Mouse (Mus musculus) spleen, adult 2 months (tissue): Measurements from ENCODE around the gene Oxtr. TPM values are rescaled to one million over a fixed set of nuclear protein-coding genes. Genes with fewer than 3 reads are reported as not detected.

Source experiments
- DNase-seq, 2 experiments: peaks; one replicate each; pipeline versions ENCODE4 v3.0.0 to v3.0.0-alpha.2; 2012 to 2021; ENCODE audit warnings: low spot score in 2 of 2, low read depth in 1 of 2
- H3K27ac ChIP-seq: fragments of 200-500 bp; 2 replicates; pipeline ENCODE4 v1.5.1; 2012; ENCODE audit warnings: low read length, inconsistent platforms; ENCODE audit not compliant: insufficient read depth
- H3K27me3 ChIP-seq: fragments of 200-500 bp; 2 replicates; pipeline ENCODE4 v1.6.1; 2012; ENCODE audit warnings: mild to moderate bottlenecking, moderate library complexity, low read length, inconsistent platforms; ENCODE audit not compliant: control insufficient read depth, insufficient read depth
- H3K36me3 ChIP-seq: fragments of 200-500 bp; 2 replicates; pipeline ENCODE4 v1.6.1; 2012; ENCODE audit warnings: mild to moderate bottlenecking, low read length, inconsistent platforms; ENCODE audit not compliant: control insufficient read depth, insufficient read depth
- H3K4me1 ChIP-seq: fragments of 200-500 bp; 2 replicates; pipeline ENCODE4 v1.6.1; 2011; ENCODE audit warnings: inconsistent platforms; ENCODE audit not compliant: control insufficient read depth, insufficient read depth, insufficient read length
- H3K4me3 ChIP-seq: fragments of 200-500 bp; 2 replicates; pipeline ENCODE4 v1.5.1; 2011; ENCODE audit warnings: mild to moderate bottlenecking, inconsistent platforms; ENCODE audit not compliant: insufficient read depth, insufficient read length; ENCODE audit errors: extremely low read depth
- CTCF ChIP-seq: fragments of 200-500 bp; IDR thresholded peaks from 2 replicates; pipeline ENCODE4 v1.5.1; 2011; ENCODE audit warnings: mild to moderate bottlenecking, inconsistent platforms; ENCODE audit not compliant: insufficient read depth, insufficient read length, insufficient replicate concordance; ENCODE audit errors: extremely low read depth
- POLR2A ChIP-seq: fragments of 200-500 bp; IDR thresholded peaks from 2 replicates; pipeline ENCODE4 v1.6.1; 2011; ENCODE audit warnings: low read depth, low read length, inconsistent platforms
- WGBS: fragments of 180-500 bp; shearing (Covaris S2); methylation state at CpG from one replicate; pipeline ENCODE4 v1.1.7; 2018; 5-methylcytosine and 5-hydroxymethylcytosine counted together
- polyA plus RNA-seq: library from polyadenylated mRNA; depleted of rRNA; stranded (reverse); fragments of >200 nt; gene quantifications from 2 replicates; pipeline ENCODE4 v1.2.3, GENCODE M21; 2012

Gene Oxtr
- polyA plus RNA-seq, 1 experiment, result 0.14 TPM

- peak in 1 of 2 experiments; percentile 46 for DNase-seq
- Histone ChIP-seq H3K4me1 (no peaks in the 10 kb centered on the region; the same call in 1 of the 2 replicates), H3K4me3 (no peak overlapping the region; the same call in 1 of the 2 replicates), H3K27me3 (peaks cover 6% of the 10 kb centered on the region; the same call in 1 of the 2 replicates), H3K27ac (no peak overlapping the region), H3K36me3 (no peaks in the 10 kb centered on the region)
- TF ChIP-seq CTCF (peak; percentile 75; the same call in 1 of the 2 replicates), POLR2A (no peak)
- WGBS, result 1% methylated on average over 35 of the region's 35 CpGs
Observed at GRCm38 (mm10) chr6:112490625-112491242, 991 bp upstream of the Oxtr start.

- TF ChIP-seq CTCF (no peak), POLR2A (no peak)
- WGBS, result 6% methylated on average over 72 of the region's 72 CpGs
- no peak overlapping the region for H3K4me3 ChIP-seq
- H3K36me3 ChIP-seq, result no peaks in the 10 kb centered on the region
- no peaks in the 10 kb centered on the region; the same call in 1 of the 2 replicates for H3K4me1 ChIP-seq
- H3K27ac ChIP-seq, result no peak overlapping the region
- no peak for DNase-seq
- H3K27me3 ChIP-seq, result peaks cover 6% of the 10 kb centered on the region; the same call in 1 of the 2 replicates
Observed at GRCm38 (mm10) chr6:112489181-112489909, 398 bp downstream of the Oxtr start.

- 39% methylated on average over 24 of the region's 24 CpGs for WGBS
- H3K27me3 ChIP-seq, result peaks cover 6% of the 10 kb centered on the region; the same call in 1 of the 2 replicates
- no peak for TF ChIP-seq CTCF
- TF ChIP-seq POLR2A, result no peak
- no peaks in the 10 kb centered on the region; the same call in 1 of the 2 replicates for H3K4me1 ChIP-seq
- H3K27ac ChIP-seq, result no peak overlapping the region
- H3K36me3 ChIP-seq, result no peaks in the 10 kb centered on the region
- no peak overlapping the region for H3K4me3 ChIP-seq
- DNase-seq, result no peak
Observed at GRCm38 (mm10) chr6:112488821-112489180, 942 bp downstream of the Oxtr start.

- Histone ChIP-seq H3K4me1 (no peaks in the 10 kb centered on the region; the same call in 1 of the 2 replicates), H3K36me3 (no peaks in the 10 kb centered on the region), H3K27ac (no peak overlapping the region), H3K4me3 (no peak overlapping the region), H3K27me3 (peaks cover 6% of the 10 kb centered on the region; the same call in 1 of the 2 replicates)
- 82% methylated on average over 5 of the region's 5 CpGs for WGBS
- DNase-seq, result no peak
- no peak for TF ChIP-seq CTCF
- TF ChIP-seq POLR2A, result no peak
Observed at GRCm38 (mm10) chr6:112487993-112488392, 1.8 kb downstream of the Oxtr start.

- no peaks in the 10 kb centered on the region; the same call in 1 of the 2 replicates for H3K4me1 ChIP-seq
- no peak for DNase-seq
Observed at GRCm38 (mm10) chr6:112484316-112484715, 5.4 kb downstream of the Oxtr start.

GRCm38 (mm10) chr6:112479861-112480260 is 9.9 kb downstream of the Oxtr start:
- H3K4me3 ChIP-seq, result no peak overlapping the region
- no peak for DNase-seq
- no peaks in the 10 kb centered on the region for H3K27me3 ChIP-seq
- no peak for TF ChIP-seq POLR2A
- TF ChIP-seq CTCF, result no peak
- WGBS, result 57% methylated on average over 13 of the region's 13 CpGs
- H3K27ac ChIP-seq, result no peak overlapping the region
- H3K4me1 ChIP-seq, result no peaks in the 10 kb centered on the region
- H3K36me3 ChIP-seq, result no peaks in the 10 kb centered on the region

More at GRCm38 (mm10) chr6:112484316-112484715, 5.4 kb downstream of the Oxtr start:
- 6% methylated on average over 4 of the region's 4 CpGs for WGBS
- no peak for TF ChIP-seq CTCF
- TF ChIP-seq POLR2A, result no peak
- no peak overlapping the region for H3K27ac ChIP-seq
- H3K27me3 ChIP-seq, result no peaks in the 10 kb centered on the region; the same call in 1 of the 2 replicates
- no peaks in the 10 kb centered on the region for H3K36me3 ChIP-seq
- H3K4me3 ChIP-seq, result no peak overlapping the region

GRCm38 (mm10) chr6:112471644-112472043 is 18.1 kb downstream of the Oxtr start:
- Histone ChIP-seq H3K27ac (no peak overlapping the region), H3K4me1 (no peaks in the 10 kb centered on the region), H3K4me3 (no peak overlapping the region), H3K27me3 (no peaks in the 10 kb centered on the region), H3K36me3 (no peaks in the 10 kb centered on the region)
- DNase-seq, result no peak
- TF ChIP-seq POLR2A (no peak), CTCF (no peak)
- 24% methylated on average over 4 of the region's 4 CpGs for WGBS
